Mouse (Mus musculus) megakaryocyte, adult 5-6 weeks (primary cell): ENCODE measurements at regions not wholly inside any gene's neighbourhood (a gene's known extent, or its start where the extent isn't known, plus 50 kb on each side); places are given as distances from the start of the nearest gene placed in this dataset.

Experiments
- ATAC-seq: 2 replicates; pipeline ENCODE4 v1.8.0; 2016; ENCODE audit warnings: mild to moderate bottlenecking, inconsistent platforms; ENCODE audit not compliant: poor library complexity, severe bottlenecking

- no peak for ATAC-seq
Observed at GRCm38 (mm10) chr5:64461592-64461991, 305.5 kb downstream of the Tbc1d1 start.

GRCm38 (mm10) chr5:64462411-64462810 lies 306.3 kb downstream of the Tbc1d1 start:
- ATAC-seq: no peak

- ATAC-seq: no peak
Observed at GRCm38 (mm10) chr5:64463570-64463969, 307.5 kb downstream of the Tbc1d1 start.

GRCm38 (mm10) chr5:64466320-64466719 lies 310.2 kb downstream of the Tbc1d1 start:
- ATAC-seq: no peak

DNA sequence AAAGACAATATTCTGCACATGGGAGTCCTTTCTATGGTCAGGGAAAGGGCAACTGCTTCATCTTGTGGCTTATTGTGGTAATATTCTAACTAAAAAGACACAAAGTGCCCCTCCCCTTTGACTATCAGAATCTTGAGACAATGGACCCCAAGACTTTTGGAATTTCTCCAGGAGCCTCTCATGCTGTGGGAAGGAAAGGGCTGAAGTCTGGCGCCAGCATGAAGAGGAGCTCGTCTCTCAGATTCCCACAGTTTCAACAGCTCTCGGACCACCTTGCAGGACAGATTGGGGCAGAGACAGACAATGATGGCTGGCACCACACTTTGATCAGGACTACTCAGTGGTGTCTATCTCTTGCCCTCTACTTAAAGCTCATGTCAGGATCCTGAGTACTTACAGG lies 311.8 kb downstream of the Tbc1d1 start:
- ATAC-seq: no peak

- ATAC-seq: no peak
Observed at GRCm38 (mm10) chr5:64468307-64468706, 312.2 kb downstream of the Tbc1d1 start.

DNA sequence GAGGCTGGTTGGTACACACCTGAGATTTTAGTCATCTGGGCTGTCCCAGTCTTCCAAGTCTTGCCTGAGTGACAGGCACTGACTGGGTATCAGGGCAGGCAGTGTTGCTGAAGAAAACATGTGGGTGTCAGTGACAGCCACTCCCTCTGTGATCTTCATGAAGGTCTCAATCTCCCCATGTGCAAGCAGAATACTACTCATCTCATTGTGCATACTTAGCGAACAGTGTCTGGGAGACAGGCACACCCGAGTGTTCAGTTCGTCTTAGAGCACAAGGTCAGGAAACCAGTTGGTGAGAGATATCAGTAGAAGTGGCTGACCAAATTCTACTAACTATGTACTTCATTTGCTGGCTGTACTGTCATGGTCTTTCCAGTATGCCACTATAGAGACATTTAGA lies 315.9 kb downstream of the Tbc1d1 start:
- ATAC-seq: no peak

DNA sequence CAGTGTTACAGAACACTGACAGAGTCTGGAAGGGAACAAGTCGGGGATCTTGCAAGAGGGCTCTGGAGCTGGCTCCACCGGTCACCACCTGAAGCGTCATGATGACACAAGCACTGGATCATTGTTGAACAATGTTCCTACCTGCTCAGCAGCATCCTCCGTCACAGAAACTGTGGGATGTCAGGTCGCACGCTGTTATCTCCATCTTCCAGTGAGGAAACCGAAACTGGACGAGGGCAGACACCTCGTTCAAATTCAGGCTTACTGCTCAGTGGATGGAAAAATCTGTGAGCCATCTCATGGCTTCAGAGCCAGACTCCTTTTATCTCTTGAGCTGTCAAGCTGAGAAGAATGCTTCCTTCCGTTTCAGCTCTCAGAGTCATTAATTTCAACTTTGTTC lies 316.3 kb downstream of the Tbc1d1 start:
- ATAC-seq: no peak

DNA sequence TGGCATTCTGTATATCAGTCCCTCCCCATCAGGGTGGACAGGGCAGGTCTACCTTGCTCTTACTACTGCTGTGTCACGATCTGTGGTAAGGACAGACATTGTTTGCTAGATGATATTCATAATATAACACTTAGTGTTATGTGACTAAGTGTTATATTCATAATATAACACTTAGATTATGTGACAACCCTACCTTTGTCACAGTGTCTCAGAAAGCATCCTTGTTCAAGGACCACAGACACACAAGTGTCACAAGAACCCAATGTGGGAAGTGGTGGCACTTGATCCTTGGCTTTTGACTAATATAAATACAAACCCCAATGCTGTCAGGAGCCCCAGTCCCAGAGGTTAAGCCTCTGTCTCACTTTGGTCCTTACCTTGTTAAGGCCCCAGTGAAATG lies 318.8 kb downstream of the Tbc1d1 start:
- ATAC-seq: no peak

GRCm38 (mm10) chr5:64475736-64476519 lies 319.8 kb downstream of the Tbc1d1 start:
- no peak for ATAC-seq

DNA sequence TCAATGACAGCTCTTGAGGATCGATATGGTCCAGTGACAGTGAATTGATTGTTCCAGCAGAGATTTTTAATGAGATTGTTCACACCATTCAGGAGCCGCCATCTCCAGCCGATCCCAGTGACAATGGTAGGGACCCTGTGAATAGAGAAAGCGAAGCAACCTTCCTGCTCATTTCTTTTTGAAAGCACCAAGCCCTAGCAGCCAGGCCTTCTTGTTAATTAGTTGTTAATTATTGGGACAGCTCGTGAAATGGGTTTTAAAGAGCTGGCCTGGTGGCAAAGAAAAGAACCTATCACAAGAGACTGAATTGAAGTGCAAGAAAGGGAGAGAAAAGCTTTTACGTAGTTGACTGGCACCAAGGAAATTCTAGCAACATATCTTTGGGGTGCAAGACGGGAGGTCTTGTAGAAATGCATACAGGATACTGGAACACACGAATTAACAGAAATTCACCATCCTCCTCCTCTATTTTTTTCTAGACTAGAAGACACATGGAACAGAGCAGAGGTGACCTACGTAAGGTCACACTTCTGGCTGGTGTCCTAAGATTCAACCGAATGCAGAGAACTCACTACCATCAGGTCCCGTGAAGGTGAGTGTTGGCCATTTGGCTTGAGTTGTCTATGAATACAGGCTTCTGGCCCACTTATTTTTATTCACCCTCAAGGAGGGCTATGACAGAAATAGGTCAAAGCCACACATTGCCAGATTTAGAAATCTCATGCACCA lies 320.7 kb downstream of the Tbc1d1 start:
- no peak for ATAC-seq

- no peak for ATAC-seq
Observed at GRCm38 (mm10) chr5:64478143-64478542, 322.0 kb downstream of the Tbc1d1 start.

DNA sequence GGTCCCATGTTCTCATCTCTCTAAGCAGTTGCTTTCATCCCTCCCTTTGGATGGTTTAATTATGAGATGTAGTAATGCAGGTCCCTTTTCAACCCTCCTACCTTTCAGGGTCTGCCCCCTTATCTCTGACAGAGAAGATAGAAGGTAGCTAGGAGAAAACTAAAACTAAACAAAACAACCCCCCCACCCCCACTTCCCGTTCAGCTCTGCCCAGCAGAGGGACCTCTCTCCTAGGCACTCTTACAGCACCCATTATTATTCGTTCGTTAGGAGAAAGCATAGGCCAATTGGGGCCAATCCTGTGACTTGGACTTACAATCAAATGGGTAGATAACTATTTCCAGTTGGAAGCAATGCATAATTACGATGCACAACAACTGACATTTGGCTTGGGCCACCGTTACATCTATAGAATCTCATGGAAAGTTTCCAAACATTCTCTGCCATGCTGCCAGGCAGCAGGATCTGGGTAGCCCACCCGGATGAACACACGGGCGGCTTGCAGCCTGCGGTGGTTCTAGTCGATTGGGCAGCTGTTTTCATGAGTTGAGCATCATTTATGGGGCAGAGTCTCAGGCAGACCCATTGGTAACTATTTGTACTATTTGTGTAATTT lies 322.6 kb downstream of the Tbc1d1 start:
- ATAC-seq: no peak

- ATAC-seq: no peak
Observed at GRCm38 (mm10) chr5:64479315-64479714, 323.2 kb downstream of the Tbc1d1 start.

DNA sequence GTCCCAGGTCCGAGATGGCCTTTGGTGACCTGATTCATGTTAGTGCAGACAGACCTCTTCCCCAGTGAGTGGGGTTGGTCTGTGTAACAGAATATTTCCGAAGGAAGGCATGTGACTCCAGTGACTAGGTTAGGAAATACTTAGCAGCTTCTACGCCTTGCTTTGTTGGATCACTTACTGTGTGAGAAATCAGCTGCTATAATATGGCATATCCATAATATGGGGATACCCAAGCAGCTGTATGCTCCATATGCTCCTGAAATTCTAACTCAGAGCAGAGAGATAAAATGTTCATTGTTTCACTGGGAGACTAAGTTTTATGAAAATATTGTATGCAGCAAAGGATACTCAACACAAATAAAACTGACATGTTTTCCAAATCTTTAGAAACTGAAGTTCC lies 318.1 kb upstream of the Klf3 start:
- no peak for ATAC-seq

DNA sequence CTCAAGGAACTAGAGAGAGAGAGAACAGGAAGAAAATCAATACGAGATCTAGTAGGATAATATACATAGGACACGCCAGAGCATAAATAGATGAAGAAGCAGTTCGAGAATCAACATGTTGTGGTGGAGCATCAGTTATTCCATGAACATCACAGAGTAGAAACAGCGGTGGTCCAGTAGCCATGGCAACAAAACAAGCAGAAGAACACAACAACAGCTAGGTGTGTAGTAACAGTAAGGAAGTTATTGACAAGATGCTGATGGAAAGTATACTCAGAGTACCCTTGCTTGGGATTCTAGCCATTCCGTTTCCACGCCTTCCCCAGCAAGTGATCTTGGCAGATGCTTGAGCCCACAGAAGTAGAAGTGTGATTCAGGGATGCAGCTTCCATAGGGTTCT lies 317.3 kb upstream of the Klf3 start:
- no peak for ATAC-seq

DNA sequence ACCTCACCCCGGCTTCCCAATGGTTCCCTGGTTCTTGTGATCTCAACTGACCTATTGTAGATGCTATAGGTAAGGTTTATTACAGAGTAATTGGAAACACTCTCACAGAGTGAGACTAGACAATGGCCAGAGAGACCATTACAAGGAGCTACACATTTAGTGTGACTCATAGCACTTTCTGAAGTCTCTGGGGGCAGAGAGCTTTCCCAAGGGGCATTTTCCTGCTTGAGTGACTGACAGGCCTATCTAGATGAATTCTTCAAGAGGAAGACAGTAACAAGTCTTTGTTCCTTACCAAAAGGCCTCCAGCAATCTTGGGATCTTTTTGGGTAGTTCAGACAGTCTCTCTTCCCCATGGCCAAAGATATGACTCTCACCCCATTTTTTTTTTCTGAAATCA lies 316.4 kb upstream of the Klf3 start:
- ATAC-seq: no peak

DNA sequence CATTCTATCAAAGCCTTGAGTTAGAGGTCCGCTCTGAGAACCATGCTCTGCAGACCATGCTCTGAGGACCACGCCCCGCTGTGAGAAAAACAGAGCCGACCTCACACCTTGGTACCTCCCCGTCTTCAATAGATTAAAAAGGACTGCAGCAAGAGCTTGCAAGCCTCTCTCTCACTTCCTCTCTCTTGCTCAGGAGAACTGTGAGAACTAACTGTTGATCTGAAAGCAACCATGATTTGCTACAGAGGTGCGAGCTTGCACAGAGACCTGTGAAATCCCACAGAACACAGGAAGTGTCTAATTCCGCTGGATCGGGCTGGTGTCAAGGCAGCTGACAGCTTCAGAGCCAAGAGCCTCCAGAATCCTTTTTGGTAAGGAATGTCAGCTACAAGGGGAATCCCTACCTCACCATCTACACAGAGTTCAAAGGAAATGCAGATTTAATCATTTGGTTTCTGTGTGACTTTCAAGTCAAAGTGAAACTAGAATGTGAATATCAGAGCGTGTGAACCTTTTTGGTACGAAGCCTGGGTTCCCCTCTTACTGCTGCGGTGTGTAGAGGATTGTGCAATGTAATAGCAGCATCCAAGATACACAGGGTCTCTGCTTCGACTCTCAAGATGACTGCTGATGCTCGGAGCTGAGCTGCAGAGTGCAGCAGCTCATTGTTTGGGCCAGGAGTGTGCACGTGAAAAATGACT lies 315.3 kb upstream of the Klf3 start:
- ATAC-seq: peak; percentile 84

DNA sequence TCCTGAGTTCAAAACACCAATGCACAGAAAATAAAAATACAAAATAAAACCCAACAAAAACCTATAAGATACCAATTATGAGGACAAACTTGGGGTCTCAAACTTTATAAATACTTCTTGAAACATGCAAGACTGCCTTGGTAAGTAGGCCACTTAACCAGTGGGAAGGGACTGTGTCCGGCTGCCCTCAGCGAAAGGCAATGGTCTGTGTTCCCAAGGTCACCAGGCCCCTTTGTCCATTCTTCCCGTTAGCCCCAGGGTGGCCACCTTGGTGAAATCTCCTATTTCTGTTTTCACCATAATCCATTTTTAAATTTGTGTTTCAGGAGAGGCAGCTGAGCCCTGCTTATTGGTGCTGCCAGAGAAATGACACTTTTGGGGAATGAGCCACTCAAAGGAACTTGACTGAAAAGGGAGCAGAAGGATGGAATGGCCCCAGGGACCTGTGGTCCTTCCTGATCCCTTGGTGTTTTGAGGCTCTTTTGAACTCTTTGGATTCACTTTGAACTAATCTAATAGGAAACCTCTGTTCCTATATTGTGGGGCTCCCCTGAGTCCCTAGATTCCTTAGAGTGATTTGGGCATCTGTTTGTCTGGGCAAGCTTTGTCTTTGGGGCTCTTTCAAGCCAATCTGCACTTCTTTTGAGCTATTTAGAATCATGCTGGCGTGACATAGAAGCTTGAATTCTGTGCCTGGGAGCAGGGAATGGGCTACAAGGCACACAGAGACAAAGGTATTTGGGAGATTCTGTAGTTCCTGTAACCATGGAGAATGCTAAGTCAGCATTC lies 313.3 kb upstream of the Klf3 start:
- no peak for ATAC-seq

- ATAC-seq: peak; percentile 39
Observed at GRCm38 (mm10) chr5:64490445-64490950, 312.7 kb upstream of the Klf3 start.
